Mouse (Mus musculus) mature B cell (primary cell): ENCODE measurements around the gene Kif1b.

Experiments
- in situ Hi-C: fragments of 300-500 bp; cut with MboI; formaldehyde crosslinking; loops from 2 replicates; pipeline ENCODE4 v1.14.3; 2019

The Kif1b gene

DNA sequence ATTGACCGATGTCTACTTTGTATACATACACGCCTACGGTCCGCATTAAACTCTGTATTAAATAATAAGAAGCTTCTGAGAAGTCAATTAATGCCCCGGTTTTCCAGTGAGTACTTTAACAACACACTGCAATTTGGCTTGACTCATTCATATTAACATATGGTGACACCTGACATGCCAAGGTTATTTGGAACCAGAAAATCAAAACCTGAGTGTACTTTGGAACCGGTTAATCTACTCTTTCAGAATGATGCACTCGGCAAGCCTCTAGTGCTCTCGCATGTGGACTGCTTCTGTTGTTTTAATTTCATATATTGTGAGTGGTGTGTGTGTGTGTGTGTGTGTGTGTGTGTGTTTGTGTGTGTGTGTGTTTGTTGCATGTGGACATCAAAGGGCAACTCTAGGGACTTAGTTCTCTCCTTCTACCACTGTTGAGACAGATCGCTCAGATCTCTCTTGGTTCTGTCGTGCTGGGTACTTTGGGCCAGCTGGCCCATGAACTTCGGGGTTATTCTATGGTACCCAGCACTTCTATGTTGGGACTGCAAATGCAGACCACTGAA lies 6.9 kb upstream of the Kif1b start:
- in situ Hi-C loops, result no loop called here

- in situ Hi-C loops, result no loop called here
Observed at GRCm38 (mm10) chr4:149313558-149314253, 6.2 kb upstream of the Kif1b start.

- in situ Hi-C loops, result no loop called here
Observed at GRCm38 (mm10) chr4:149311996-149312395, 4.5 kb upstream of the Kif1b start.

DNA sequence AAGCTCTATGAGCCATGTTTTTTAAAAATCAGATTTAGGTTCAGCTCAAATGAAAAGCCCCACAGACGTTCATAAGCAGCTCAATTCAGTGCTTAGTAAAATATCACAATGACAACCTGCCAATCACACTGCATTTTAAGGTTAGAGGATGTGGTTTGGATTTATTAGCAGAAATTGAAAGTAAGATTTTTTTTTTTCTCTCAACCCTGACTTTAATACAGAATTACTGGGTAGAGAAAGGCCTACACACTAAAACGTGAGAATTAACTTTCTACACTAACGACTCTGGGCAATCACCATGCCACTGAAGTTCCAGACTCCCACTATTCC lies 963 bp upstream of the Kif1b start:
- in situ Hi-C loops, result no loop called here

DNA sequence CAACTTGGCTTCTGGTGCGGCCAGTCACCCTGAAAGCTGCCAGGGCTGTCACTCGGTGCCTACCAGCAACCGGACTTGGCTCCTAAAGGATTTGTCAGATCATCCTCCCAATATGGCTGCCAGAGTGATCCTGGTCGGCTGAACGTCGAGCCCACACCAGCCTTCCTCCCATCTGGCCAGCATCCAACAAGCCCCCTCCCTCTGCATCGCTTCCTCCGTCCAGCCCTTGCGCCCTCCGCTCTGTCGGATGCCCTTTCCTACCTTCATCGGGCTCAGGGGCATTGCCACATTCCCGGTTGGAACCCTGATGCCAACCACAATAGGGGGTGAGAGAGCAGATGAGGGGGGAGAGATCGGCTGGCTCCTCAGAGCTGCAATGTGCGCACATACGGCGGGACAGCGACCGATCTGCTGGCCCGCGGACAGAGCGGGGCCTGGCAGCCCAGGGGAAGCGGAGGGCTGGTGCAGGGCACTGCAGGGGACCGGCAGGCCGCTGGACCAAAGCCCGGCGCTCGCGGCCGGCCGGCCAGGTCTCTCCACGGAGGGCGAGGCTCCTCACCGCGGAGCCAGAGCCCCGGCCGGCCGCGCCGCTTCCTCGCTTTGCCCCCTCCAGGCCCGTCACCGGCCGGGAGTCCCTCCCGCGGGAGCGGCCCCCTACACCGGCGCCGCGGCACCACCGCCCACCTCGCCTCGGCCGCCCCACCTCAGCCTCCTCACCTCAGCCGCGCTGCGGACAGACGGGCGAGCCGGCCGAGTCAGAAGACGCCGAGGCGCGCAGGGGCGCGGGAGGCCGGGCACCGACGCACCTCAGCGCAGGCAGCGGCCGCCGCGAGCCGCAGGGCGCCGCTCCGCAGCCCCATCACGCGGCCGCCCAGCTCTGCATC lies 539 bp downstream of the Kif1b start:
- in situ Hi-C loops, result no loop called here

GRCm38 (mm10) chr4:149305761-149306711 lies 1.5 kb downstream of the Kif1b start:
- in situ Hi-C loops, result no loop called here

DNA sequence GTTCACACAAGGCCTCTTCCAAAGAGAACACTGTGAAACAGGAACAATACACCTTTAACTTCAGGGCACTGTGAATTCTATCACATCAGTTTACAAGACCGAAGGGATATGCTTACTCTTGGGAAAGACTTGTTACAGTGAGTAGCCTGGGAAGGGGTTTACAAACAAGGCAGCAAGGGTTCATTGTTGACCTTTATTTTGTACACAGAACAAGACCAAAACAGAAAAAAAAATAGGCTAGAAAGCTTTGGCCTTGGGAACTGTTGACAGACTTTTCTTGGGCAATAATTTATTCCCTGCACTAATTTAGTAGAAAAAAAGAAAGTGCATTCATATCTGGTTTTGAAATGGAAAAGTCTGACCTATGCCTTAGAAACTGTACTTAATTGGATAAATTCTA lies 3.0 kb downstream of the Kif1b start:
- in situ Hi-C loops, result no loop called here

- in situ Hi-C loops, result no loop called here
Observed at GRCm38 (mm10) chr4:149303502-149303901, 4.0 kb downstream of the Kif1b start.

GRCm38 (mm10) chr4:149302751-149303150 lies 4.7 kb downstream of the Kif1b start:
- in situ Hi-C loops, result no loop called here

DNA sequence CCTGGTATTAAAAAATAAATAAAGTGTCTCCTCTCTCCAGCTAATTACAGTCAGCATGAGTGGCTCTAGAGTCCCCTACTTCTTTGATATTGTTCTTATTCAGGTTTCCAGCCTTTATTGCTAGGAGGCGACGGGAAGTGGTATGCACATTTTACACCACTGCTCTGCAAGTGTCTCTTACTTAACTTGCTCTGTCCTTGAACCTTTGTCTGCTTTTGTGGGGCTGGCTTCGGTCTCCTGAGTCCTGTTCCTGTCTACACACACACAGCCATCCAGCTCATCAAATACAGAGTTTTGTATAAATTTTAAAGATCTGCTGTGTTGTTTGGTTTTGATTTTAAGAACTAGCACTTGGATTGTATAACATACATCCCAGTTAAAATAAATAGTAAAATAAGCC lies 5.4 kb downstream of the Kif1b start:
- in situ Hi-C loops, result no loop called here

DNA sequence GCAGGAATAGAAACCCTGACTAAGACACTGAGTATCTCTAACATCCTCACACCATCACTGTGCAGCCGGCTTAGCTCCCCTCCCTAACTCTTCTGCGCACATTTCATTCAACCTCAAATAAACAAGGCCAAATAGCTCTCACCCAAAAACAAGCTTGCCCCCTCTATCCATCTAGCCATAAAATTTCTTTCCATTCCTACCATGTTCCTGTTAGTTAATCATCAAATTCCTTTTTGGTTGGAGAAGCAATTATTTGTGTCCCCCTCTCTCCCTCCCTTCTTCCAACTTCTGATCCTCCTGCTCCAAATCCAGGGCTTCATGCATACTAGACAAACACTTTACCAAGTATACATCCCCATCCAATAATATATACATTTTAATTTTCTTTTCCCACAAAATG lies 11.0 kb downstream of the Kif1b start:
- in situ Hi-C loops, result no loop called here

- in situ Hi-C loops, result no loop called here
Observed at GRCm38 (mm10) chr4:149292984-149293383, 14.5 kb downstream of the Kif1b start.

DNA sequence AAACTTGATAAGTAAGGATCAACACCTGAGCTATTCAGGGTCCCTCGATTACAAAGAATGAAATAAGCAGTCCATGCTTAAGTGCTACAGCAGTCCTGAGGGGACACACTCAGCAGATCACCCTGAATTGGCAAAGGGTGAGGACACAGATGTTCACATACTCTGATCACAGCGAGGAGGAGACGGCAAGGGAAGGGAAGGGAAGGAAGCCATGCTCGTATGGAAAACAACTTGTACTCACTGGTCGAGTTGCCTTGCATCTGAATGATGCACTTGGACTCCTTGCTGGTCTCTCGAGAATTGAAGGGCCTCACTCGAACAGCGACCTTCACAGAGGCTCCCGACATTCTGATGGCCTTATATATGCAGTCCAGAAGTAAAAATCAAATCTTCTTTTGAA lies 16.4 kb downstream of the Kif1b start:
- in situ Hi-C loops, result no loop called here

DNA sequence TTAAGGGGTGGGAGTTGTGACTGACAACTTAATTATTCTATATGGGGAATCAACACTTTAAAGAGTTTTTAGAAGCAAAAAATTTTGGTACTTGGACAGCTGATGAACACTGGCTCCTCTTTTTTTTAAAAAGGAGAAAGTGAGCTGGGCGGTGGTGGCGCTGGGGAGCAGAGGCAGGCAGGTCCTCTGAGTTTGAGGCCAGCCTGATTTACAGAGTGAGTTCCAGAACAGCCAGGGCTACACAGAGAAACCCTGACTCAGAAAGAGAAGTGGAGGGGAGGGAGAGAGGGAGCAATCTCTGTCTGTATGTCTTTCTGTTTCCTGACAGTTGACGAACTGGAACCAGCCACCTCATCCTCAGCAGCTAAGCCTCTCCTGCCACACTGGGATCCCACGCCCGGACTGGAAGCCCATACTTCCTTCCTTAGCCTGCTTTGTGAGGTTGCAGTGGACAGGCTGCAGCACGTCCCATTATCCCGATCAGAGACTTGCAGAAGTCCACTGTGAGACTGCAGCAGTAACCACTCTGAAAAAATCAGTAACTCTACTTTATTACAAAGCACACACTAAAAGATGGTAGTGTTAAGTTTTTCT lies 17.2 kb downstream of the Kif1b start:
- in situ Hi-C loops, result no loop called here

GRCm38 (mm10) chr4:149286287-149287137 lies 21.0 kb downstream of the Kif1b start:
- in situ Hi-C loops, result no loop called here

GRCm38 (mm10) chr4:149285691-149286090 lies 21.8 kb downstream of the Kif1b start:
- in situ Hi-C loops, result no loop called here

GRCm38 (mm10) chr4:149283018-149283417 lies 24.5 kb downstream of the Kif1b start:
- in situ Hi-C loops, result no loop called here

DNA sequence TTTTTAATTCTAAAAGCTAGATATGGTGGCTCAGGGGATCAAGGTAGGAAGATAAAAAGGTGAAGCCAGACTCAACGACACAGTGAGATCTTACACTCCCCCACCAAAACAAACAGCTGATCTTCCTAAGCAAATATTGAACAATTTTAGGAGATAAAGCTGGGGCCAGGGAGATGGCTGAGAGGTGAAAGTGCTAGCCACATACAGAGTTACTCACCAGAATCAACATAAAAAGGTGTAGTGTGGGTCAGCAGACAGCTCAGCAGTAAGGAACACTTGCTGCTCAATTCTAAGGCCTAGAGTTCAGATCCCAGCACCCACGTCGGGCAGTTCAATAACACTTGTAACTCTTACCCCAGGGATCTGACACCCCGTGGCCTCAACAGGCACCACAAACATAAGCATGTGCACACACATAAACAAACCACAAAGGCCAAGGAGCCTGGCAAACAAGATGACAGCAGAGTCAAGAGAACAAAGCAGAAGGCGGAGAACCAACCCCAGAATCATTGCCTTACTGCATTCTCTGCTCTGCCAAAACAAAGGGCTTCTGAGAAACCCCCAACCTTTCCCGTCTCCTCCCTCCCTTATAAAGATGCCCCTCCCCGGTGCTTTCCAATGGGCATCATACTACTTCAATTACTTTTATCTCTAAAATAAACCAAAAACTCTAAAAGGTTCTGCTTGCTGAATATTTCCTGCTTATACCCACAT lies 25.3 kb downstream of the Kif1b start:
- in situ Hi-C loops, result no loop called here

DNA sequence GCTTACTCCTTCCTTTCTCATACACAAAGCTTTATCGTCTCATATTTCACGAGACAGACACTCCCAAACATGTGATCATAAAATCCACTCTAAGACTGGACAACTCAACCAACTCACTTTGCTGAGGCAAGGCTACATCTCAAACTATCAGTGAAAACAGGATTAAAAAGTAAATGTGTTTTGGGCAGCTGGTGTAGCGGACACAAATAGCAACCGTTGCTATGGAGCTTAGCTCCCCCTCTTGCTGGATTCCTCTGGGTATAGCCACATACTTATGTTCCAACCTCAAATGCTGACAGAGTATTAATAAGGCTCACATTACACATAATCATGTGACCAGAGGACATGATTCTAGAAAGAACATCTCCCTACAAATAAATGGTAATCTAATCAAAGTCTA lies 29.9 kb downstream of the Kif1b start:
- in situ Hi-C loops, result no loop called here

DNA sequence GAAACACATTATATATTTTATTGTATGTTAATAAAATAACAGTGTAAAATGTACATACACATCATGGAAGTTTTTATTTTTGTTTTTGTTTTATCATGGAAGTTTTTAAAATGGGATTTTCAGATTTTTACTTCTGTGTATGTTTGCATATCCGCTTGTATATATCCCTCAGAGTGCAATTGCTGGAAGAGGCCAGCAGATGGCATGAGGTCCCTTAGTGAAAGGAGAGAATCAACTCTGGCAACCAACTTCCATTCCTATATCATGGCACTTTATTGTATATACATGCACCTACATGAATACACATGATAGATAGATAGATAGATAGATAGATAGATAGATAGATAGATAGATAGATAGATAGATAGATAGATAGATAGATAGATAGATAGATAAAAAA lies 34.4 kb downstream of the Kif1b start:
- in situ Hi-C loops, result no loop called here
